Mouse (Mus musculus) neural tube, embryonic 15.5 days (tissue): Measurements from ENCODE around the gene Slc16a3. TPM values are rescaled to one million over a fixed set of nuclear protein-coding genes. Genes with fewer than 3 reads are reported as not detected.

Source experiments
- ATAC-seq: fragments of 200-750 bp; cut with Nextera tagmentation; 2 replicates; pipeline ENCODE4 v1.8.0; 2017; ENCODE audit warnings: mild to moderate bottlenecking, moderate TSS enrichment, moderate library complexity; ENCODE audit not compliant: low FRiP score
- H3K27ac ChIP-seq: fragments of 300-500 bp; sonication (generic); replicated peaks from 2 replicates; pipeline ENCODE4 v1.5.1; 2015; ENCODE audit warnings: mild to moderate bottlenecking, inconsistent platforms
- H3K27me3 ChIP-seq: fragments of 300-500 bp; sonication (generic); replicated peaks from 2 replicates; pipeline ENCODE4 v1.6.1; 2015; ENCODE audit warnings: inconsistent platforms
- H3K36me3 ChIP-seq: fragments of 300-500 bp; sonication (generic); 2 replicates; pipeline ENCODE4 v1.6.1; 2015; ENCODE audit warnings: inconsistent platforms
- H3K4me1 ChIP-seq: fragments of 300-500 bp; sonication (generic); 2 replicates; pipeline ENCODE4 v1.6.1; 2015; ENCODE audit warnings: inconsistent platforms
- H3K4me2 ChIP-seq: fragments of 300-500 bp; sonication (generic); 2 replicates; pipeline ENCODE4 v1.6.1; 2015; ENCODE audit warnings: inconsistent platforms, mild to moderate bottlenecking, moderate library complexity
- H3K4me3 ChIP-seq: fragments of 300-500 bp; sonication (generic); replicated peaks from 2 replicates; pipeline ENCODE4 v1.5.1; 2015; ENCODE audit warnings: mild to moderate bottlenecking, inconsistent platforms
- H3K9ac ChIP-seq: fragments of 300-500 bp; sonication (generic); replicated peaks from 2 replicates; pipeline ENCODE4 v1.6.1; 2015; ENCODE audit warnings: mild to moderate bottlenecking, inconsistent platforms
- H3K9me3 ChIP-seq: fragments of 300-500 bp; sonication (generic); replicated peaks from 2 replicates; pipeline ENCODE4 v1.6.1; 2016; ENCODE audit warnings: inconsistent platforms
- WGBS: fragments of 180-500 bp; shearing (Covaris S2); methylation state at CpG from one replicate; pipeline ENCODE4 v1.1.7; 2015; ENCODE audit warnings: mixed read lengths; 5-methylcytosine and 5-hydroxymethylcytosine counted together
- polyA plus RNA-seq: library from polyadenylated mRNA; unstranded; fragments of >200 nt; fragmentation: Nextera tagmentation; extraction: Ambion mirVana; gene quantifications from 2 replicates; pipeline ENCODE4 v1.2.1, GENCODE M21; 2015

Slc16a3 gene
- polyA plus RNA-seq, 1 experiment from 2014 or later, result 11.3 TPM

- no peaks in the 10 kb centered on the region for H3K36me3 ChIP-seq
- H3K9me3 ChIP-seq, result no peaks in the 10 kb centered on the region
- H3K27ac ChIP-seq, result no peak overlapping the region
- 63% methylated on average over 5 of the region's 5 CpGs for WGBS
- no peak overlapping the region for H3K9ac ChIP-seq
- H3K4me2 ChIP-seq, result no peak overlapping the region
- ATAC-seq, result no peak
- no peak overlapping the region for H3K4me3 ChIP-seq
- 0 out of 2 replicates have a peak, but pooled peaks cover 5% of the 10 kb centered on the region for H3K4me1 ChIP-seq
- no peaks in the 10 kb centered on the region for H3K27me3 ChIP-seq
Measured at GRCm38 (mm10) chr11:121004281-121004680, 56.0 kb downstream of the Slc16a3 start.

- ATAC-seq, result no peak
- no peak overlapping the region for H3K4me2 ChIP-seq
- H3K4me3 ChIP-seq, result no peak overlapping the region
- no peaks in the 10 kb centered on the region for H3K36me3 ChIP-seq
- H3K27ac ChIP-seq, result no peak overlapping the region
- WGBS, result 74% methylated on average over 6 of the region's 6 CpGs
- no peaks in the 10 kb centered on the region for H3K27me3 ChIP-seq
- H3K9ac ChIP-seq, result no peak overlapping the region
- H3K9me3 ChIP-seq, result no peaks in the 10 kb centered on the region
- 0 out of 2 replicates have a peak, but pooled peaks cover 5% of the 10 kb centered on the region for H3K4me1 ChIP-seq
Measured at GRCm38 (mm10) chr11:121006184-121006583, 57.9 kb downstream of the Slc16a3 start.

GRCm38 (mm10) chr11:121010044-121010755 is 61.9 kb downstream of the Slc16a3 start:
- Histone ChIP-seq H3K27ac (no peak overlapping the region), H3K4me1 (no peaks in the 10 kb centered on the region), H3K27me3 (no peaks in the 10 kb centered on the region), H3K9ac (no peak overlapping the region), H3K4me3 (no peak overlapping the region), H3K4me2 (no peak overlapping the region), H3K36me3 (no peaks in the 10 kb centered on the region), H3K9me3 (no peaks in the 10 kb centered on the region)
- no peak for ATAC-seq
- 94% methylated on average over 3 of the region's 3 CpGs for WGBS

Other genes with a start within 250 kb of the Slc16a3 start
- 108 and 115 TPM in 2 replicates for gene Cenpx, start 234.7 kb upstream of the Slc16a3 start, polyA plus RNA-seq
- 76.8 and 81.3 TPM in 2 replicates for gene Lrrc45, start 234.6 kb upstream of the Slc16a3 start, polyA plus RNA-seq
- gene Rac3, start 227.0 kb upstream of the Slc16a3 start, polyA plus RNA-seq, result 459 and 611 TPM in 2 replicates
- 9.4 and 18.9 TPM in 2 replicates for gene Dcxr, start 221.2 kb upstream of the Slc16a3 start, polyA plus RNA-seq
- 0.87 and 10.7 TPM in 2 replicates for gene Cbr2, start 216.4 kb upstream of the Slc16a3 start, polyA plus RNA-seq
- gene Hmga1b, start 185.7 kb upstream of the Slc16a3 start, polyA plus RNA-seq, result 2.2 and 3.1 TPM in 2 replicates
- gene Rfng, start 164.3 kb upstream of the Slc16a3 start, polyA plus RNA-seq, result 123 and 136 TPM in 2 replicates
- 266 and 277 TPM in 2 replicates for gene Gps1, start 164.2 kb upstream of the Slc16a3 start, polyA plus RNA-seq
- gene Dus1l, start 152.1 kb upstream of the Slc16a3 start, polyA plus RNA-seq, result 45.4 and 52.4 TPM in 2 replicates
- gene Fasn, start 123.9 kb upstream of the Slc16a3 start, polyA plus RNA-seq, result 67.9 and 71.0 TPM in 2 replicates
- gene Ccdc57, start 15.6 kb upstream of the Slc16a3 start, polyA plus RNA-seq, result 5.9 and 6.2 TPM in 2 replicates
- 126 and 130 TPM in 2 replicates for gene Csnk1d, start 42.9 kb downstream of the Slc16a3 start, polyA plus RNA-seq
- gene Cd7, start 90.9 kb downstream of the Slc16a3 start, polyA plus RNA-seq, result 5.2 TPM in 1 of 2 replicates, not detected in the other
- not detected in 2 replicates for gene Sectm1b, start 115.1 kb downstream of the Slc16a3 start, polyA plus RNA-seq
- gene Sectm1a, start 132.7 kb downstream of the Slc16a3 start, polyA plus RNA-seq, result 0.98 TPM in 1 of 2 replicates, not detected in the other
- not detected in 2 replicates for gene Tex19.2, start 170.2 kb downstream of the Slc16a3 start, polyA plus RNA-seq
- gene Tex19.1, start 197.7 kb downstream of the Slc16a3 start, polyA plus RNA-seq, result not detected in 2 replicates
- 0.46 and 0.47 TPM in 2 replicates for gene Uts2r, start 211.8 kb downstream of the Slc16a3 start, polyA plus RNA-seq